Mouse (Mus musculus) urinary bladder, postnatal 4 days (tissue): ENCODE measurements around the gene Cmip.

Experiments
- DNase-seq, 2 experiments: peaks; one replicate each; pipeline ENCODE4 v3.0.0; 2021 to 2022; ENCODE audit warnings: low spot score in 2 of 2

The Cmip gene

DNA sequence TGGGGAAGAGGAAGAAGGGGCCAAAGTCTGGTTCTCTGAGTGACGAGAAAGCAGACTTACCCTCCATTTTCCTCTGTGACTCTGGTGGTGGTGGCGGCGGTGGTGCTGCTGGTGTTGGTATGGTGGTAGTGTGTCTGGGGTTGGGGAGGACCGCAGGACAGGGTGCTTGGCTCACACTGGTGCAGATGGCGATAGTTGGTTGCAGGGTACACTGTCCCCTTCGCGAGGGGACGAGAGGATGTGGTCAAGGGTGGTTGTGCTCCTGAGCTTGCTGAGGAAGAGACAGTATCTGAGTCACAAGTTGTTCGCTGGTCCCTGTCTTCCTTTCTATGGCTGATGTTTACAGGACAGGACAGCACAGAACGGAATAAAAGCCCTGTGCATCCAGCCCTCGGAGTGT, 88.5 kb downstream of the Cmip start:
- DNase-seq: no peak

DNA sequence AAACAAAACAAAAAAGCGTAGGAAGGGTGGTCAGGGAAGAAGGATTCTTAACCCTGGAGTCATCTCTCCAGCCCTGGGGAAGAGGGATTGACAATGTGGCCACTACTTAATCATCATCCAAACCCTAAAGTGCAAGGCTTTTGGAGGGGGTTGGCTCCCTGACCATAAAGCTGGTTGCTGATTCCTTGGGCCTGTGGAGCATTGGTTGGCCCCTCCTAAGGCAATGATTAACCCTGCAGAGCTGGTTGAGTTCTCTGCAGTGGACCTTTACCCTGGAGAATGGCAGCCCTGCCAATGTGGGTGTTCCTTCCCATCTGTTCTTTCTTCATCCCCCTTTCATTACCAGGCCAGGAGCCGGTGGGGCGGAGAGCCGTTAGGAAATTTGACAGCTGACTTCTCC, 90.7 kb downstream of the Cmip start:
- no peak for DNase-seq

DNA sequence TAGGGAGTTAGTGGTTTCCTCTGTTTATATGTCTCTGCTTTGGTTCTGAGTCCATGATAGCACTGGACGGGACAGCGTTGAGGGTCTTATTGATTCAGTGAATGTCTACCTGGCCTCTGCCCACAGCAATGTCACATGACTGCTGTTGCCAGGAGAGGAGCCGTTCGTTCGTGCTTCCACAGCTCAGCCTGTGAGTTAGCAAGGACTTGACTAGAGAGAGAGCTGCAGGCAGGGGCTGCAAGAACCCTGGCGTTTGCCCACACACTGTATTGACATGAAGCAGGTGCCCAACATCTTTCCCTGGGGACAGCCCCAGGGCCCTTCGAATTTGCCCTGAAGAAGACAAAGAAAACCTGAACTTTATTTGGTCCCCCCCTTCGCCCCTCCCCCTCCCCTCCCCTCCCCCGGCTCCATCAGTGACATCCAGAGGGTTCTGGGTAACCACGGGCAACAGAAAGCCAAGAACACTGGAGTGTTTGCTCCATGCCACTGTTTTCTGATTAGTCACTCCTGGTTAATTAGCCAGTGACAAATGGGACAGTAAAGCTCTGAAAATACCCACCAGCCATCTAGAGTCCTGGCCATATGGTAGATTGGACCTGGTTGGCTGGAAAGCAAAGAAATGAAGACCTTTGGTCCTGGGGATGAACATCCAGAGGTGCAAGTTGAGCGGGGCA, 92.0 kb downstream of the Cmip start:
- no peak for DNase-seq

DNA sequence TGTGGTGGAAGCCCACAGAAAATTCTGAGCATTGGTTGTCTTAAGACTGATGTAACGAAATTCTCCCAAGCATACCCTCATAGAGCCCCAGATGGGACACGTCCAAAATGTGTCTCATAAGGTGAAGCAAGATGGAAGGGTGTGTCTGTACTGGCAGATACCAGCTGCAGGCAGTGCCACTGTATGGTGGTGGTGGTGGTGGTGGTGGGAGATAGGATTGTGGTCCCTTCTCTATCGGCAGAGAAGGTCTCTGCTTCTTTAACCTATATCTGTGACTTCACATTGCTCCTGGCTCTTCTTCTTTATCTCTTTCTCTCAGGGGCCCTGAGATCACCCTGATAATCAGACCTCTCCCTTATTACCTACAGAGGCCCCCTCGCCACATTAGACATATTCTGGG, 92.7 kb downstream of the Cmip start:
- no peak for DNase-seq

DNA sequence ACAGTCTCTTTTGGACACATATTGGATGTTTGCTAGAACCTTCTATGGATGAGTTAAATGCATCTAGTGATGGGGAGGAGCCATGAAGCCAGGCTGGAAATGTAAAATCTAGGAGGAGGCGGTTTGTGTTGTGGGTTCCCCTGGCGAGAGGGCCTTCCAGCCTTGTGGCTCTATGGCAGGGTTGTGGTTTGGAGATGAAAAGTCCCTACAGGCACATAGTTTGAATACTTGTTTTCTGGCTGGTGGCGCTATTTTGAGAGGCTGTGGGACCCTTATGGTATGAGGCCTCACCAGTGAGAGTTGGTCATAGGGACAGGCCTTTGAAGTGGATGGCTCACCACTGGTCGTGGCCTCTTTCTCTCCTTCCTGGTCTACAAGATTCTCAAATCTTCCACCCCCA, 95.2 kb downstream of the Cmip start:
- no peak for DNase-seq

DNA sequence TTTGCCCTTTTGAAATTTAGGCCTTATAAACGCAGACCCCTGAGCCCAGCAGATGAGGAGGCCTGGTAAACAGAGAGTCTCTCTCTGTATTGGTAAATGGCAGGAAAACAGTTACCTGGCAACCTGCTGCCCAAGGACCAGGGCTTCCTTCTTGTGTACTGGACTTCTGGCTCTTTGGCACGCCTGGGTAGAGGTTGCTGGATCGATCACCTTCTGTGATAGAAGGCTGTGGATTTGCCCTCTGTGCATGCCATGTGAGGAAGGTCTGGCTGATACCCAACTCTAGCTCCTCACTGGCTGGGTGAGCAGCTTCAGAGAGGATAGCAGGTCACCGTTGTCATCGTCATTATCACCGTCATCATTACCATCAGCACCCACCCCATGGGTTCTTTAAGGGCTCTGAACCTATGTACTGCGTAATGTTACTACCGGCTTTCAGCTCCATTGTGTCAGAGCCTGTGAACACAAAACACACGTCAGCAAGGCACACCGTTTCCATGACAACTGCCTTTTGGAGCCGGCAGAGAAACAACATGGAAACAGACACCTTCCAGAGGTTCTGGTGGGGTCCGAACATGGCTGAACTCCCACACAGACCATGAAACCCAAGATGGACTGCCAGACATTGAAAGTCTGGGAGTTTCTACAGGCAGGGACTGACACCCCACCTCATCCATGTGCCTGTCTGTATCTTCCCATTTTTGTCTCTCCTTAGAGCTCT, 98.4 kb downstream of the Cmip start:
- no peak for DNase-seq

DNA sequence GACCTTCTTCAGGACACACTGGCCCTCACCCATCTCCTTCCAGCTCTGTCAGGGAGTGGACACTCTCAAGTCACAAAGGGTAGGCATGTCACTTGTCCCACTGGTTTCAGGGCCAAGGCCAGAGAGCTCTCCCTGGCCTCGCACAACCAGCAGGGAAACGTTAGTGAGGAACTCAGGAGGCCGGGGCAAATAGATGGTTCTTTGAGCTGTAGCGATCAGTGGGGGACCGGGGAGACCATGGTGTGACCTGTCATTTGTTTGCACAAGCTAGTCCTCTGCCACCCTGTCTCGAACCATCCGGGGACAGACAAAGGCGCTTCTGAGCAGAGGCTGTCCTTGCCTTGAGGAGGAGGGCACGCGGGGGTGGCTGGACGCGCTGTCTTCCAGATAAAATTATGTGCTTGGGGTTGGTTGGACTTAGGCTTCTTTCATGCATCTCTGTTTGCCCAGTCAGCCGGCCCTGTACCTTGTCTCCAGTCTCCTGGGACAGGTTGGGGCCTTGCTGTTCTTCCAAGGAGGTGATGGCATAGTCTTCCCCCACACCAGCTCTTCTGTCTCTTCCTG, 99.3 kb downstream of the Cmip start:
- DNase-seq: no peak

DNA sequence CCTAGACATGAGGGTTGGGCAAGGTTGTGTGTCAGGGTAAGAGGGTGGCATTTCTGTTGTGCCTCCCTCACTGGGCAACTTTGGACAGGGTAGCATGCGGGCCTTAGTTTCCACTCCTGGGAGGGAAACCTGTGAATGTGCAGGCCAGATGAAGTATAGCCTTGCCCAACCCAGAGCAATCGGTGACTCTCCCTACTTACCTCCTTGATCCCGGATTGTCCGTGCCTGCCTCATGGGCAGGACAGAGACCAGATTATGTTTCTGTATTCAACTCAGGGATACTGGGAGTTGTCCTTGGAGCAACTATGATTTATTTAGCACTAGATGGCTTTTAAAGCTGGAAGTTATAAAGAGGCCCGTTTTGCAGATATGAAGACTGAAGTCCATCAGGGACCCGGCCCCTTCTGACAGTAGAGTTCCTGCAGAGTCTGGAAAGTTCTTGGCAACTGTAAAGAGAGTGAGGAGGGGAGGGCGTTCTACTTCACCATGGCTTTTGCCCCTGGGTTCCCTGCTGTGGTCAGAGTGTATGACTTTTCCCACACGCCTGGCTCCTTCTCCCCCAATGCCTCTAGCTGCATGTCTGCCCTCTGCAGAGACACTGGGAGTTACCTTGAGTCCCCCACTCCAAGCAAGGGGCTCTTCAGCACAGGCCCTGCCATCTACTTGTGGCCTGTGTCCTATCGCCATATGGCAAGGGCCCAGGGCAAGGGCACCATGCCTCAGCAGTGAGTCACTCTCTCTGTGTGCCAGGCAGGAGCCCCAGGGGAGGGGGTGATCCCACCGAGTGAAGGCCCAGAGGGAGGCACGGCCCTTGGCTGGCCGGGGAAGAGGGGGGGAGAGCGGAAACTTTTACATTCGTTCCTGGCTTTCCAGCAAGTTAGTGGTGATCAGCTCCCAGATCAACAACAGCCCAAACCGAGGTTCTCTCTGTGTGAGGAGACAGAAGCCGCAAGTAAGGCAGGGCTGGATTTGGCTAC, 100.9 kb downstream of the Cmip start:
- no peak for DNase-seq

DNA sequence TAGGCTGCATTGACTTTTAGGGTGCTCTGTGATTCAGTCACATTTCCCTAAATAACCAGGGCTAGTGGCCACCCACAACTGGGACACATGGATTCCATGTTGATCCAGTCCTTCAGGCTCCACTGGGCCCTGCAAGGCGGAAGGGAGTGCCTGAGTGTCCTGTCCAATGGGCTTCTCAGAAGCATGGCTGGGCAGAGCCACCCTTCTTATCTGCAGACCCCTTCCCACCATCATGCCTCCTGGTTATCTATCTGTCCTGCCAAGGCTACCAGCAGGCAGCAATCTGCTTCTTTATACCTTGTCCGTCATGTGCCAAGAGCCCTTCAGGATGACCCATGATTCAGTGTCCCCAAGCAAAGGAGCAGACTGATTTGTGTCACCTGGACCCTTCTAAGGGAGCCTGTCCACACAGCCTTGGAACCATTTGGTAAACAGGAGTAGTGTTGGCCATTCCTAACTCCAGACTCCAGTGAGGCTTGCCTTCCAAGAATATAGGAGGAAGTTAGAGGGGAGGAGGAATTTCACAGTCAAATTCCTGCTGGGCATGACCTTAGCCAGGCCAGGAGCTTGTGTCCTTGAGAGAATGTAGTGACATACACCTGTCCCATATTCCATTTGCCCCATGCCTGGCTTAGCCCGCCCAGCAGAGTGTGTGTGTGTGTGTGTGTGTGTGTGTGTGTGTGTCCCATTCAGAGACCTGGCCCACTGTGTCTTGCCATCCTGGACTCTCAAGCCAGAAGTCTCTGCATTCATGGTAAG, 103.5 kb downstream of the Cmip start:
- DNase-seq: no peak

DNA sequence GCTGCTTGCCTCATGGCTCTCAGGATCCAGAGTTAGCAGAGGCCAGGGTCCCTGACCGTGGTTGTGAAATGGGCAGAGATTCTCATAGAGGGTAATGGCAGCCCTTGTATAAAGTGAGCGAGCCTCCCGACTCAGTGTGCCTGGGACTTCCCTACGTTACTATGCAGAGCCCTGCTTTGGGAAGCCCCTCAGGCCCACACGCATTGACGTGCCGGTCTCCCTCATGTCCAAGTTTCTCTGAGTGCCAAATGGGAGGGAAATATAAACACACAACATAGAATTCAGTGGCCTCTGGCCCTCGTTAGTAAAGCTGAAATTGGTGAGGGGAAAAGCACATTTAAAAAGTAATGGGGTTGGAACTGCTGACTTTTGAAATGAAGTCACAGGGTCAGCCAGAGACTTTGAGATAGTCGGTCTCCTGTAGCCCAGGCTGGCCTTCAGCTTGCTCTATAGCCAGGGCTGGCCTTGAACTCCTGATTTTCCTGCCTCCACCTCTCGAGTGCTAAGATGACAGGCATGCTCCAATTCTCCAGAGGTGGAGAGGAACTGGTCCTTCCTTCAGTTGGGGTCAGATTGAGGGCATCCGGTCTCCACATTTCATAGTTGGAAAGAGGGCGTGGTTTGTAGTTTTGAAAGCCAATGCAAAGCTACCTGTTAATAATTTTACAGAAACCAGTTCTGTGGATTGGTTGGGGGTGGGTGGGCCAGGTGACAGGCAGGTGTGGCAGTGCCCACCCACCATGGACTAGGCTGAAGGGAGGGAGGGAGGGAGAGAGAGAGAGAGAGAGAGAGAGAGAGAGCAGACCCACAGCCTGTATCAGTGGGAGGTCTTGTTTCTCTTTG, 105.0 kb downstream of the Cmip start:
- no peak for DNase-seq

DNA sequence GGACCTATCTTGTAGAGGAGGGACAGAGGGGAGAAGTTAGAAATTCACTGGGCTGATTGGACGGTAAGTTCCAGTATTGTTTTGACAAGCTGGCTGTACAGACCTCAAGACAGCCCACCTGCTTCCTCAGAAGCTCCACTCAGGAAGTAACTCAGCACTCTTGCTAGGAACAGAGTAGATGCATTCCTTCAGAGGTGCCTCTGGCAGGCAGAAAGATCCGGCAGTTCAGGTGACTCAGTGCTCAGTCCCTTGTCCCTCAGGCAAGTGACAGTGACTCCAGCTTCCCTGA, 105.5 kb downstream of the Cmip start:
- DNase-seq: no peak

DNA sequence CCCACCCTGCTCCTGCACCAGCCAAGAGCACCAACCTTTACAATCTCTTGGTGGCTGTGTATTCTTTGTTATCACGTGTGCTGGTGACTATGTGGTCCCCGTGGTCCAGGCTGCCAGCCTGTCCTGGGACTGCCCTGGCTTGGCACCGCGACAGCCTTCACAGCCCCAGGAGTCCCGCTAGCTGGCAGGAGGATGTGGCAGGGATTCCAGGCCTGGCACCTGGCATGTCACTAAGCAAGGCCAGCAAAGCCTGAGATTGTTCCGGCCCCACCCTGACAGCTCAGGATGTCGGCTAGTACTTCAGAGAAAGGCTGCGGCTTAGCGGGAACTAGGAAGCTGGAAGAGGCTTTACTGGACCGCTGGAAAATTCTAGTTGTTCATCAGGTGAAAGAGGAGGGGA, 106.4 kb downstream of the Cmip start:
- DNase-seq: no peak

DNA sequence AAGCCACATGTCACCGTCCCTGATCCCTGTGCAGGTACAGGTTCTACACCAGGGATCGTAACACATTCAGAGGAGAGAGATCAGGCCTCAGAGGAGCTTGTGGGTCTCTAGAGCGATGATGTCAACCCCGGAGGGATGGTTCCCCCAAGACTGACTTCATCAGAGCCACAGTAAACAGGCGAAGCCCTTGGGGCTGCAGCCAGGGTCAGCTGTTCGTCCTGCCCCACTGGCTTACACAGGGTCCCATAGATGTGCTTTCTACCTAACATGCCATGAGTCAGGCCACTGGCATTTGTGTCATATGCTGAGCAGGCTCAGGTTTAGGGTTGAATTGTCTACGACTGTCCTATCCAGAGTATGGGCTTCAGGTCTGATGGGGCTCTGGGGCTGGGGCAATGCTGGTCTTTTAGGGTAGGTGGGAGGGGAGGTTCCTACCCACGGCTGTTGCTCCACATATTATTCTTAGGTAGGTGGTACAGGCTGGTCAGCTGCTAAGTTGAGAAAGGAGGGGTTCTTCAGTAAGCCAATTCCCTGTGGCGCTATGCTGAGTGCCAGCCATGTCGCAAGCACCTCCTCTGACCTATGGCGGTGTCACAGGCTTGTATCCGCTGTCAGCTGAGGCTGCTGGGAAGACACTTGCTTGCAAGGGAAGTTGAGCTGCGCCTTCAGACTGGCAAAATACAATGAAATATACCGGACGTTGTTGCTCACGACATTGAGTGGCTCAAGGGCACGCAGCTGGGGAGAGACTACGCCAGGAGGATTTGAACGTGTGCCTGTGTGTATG, 107.7 kb downstream of the Cmip start:
- DNase-seq: no peak

DNA sequence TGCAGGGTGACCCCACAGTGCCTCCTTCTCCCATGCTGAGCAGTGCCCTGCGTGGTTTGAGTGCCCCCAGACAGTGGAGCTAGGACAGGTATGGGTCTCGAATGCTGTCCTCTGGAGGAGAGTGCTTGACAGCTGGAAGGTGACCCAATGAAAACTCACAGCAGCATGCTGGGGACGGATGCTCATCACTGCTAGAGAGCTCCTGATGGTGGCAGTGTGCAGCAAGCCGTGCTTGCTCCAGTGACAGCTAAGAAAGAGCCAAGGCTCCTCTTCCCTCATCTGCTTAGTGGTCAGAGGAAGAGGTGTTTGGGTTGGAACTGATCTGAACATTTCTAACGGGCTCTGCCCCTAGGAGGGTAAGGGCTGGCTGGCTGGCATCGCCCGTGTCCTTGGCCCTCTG, 109.6 kb downstream of the Cmip start:
- no peak for DNase-seq

DNA sequence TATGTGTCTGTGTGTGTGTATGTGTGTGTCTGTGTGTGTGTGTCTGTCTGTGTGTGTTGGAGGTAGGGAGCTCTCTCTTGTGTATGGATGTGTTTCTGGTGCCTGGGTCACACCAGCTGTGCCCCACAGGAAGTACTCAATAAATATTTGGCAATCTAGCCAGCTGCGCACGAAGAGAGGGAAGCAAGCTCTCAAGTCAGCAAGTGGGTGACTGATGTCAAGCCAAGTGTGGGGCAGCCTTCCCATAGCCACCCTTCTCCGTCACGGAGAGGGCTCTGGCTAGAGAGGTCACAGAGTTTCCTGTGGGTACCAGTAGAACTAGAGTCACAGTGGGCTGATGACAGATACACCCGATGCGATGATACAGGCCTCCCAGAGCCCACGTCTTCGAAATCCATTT, 110.6 kb downstream of the Cmip start:
- no peak for DNase-seq

DNA sequence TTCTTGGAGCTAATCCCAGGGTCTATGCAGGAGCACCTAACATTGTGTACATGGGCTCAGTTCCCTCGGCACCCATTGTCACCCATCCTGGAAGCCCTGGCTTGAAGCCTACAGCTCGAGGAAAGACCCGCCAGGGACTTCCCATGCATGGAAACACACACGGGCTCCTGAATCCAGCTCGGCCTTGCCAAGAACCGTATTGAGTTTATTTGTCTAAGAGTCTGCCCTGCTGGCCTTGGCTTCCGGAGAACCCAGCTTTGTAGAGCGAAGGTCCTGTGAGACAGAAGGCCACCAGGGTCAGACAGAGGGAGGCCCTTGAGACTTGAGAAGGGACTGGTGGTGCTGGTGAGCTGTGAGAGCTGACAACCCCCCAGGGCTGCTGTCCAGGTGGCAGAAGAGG, 111.9 kb downstream of the Cmip start:
- DNase-seq: no peak

DNA sequence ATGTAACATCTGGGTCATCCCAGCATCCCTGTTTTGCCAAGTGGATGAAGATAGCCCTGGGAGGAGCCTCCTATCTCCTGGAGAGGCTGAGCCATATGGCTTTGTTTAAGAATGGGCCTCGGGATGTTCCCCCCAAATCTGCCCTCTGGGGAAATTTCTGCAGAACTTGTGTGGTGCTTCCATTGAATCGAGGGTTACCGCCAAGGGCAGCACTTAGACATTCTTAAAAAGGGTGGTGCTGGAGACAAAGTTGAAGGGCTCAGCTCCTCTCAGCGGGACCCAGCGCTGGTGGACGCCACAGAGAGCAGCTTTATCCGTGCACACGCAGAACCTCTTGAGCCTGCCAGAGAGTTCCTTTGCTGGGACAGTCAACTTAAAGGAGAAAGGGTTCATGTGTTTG, 113.1 kb downstream of the Cmip start:
- no peak for DNase-seq

DNA sequence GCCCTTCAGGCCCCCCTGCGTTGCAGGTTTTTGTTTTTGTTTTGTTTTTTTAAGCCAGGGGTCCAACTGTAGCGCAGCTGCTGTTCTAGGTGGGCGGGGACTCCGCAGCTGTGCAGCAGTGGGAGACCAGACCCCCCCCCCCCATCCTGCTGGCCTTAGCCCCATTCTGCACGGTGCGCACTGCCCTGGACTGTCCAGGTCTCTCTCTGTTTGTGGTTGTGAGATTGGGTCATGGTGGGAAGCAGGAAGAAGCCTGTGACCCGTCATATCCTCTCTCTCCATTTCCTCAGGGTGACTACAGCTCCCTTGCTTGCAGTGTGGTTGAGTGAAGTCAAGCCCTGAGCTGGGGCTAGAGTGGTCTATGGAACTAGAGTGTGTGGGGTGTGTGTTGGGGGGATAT, 114.3 kb downstream of the Cmip start:
- no peak for DNase-seq

DNA sequence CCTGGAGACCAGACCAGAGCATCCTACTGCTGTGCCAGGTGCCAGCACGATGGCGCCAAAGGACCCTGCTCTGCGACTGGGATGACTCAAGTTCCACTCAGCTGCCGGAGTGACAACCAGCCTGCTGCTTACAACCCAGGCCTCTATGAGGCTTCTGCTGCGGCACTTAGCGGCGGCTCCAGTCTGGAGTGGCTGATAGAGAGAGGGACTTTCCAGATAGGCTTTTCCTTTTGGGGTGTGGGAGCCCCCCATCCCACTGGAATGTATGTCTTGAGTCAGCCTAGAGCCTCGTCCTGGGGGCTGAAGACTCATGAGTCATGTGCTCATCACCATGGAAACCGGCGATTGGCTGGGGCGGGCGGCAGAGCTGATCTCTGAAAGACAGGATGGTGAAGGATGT, 115.2 kb downstream of the Cmip start:
- DNase-seq: no peak

DNA sequence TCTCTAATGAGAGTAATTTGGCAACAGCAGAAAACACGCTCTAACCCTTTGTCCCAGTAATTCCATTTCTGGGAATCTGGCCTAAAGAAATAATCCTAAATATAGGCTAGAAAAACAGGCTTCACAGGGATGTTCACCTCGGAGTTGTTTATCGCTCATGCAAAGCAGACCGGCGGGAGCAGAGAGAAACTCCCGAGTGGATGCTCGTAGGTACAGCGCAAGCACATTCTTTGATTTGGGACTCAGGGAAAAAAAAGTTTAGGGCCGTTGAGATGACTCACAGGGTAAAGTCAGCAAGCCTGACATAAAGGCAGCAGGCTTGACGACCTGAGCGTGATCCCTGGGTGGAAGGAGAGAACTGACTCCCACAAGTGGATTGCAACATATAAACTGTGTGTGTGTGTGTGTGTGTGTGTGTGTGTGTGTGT, 116.2 kb downstream of the Cmip start:
- no peak for DNase-seq
